Mouse (Mus musculus) CD4-positive helper T cell, adult 2 months (primary cell): Measurements from ENCODE around the gene Psenen.
A peak's percentile ranks its signal among the peaks of the same experiment; 100 is the strongest.

Source experiments
- DNase-seq: peaks from one replicate; pipeline ENCODE4 v3.0.0-alpha.2; 2012; ENCODE audit warnings: low read depth, missing footprints, low spot score

Psenen gene

DNA sequence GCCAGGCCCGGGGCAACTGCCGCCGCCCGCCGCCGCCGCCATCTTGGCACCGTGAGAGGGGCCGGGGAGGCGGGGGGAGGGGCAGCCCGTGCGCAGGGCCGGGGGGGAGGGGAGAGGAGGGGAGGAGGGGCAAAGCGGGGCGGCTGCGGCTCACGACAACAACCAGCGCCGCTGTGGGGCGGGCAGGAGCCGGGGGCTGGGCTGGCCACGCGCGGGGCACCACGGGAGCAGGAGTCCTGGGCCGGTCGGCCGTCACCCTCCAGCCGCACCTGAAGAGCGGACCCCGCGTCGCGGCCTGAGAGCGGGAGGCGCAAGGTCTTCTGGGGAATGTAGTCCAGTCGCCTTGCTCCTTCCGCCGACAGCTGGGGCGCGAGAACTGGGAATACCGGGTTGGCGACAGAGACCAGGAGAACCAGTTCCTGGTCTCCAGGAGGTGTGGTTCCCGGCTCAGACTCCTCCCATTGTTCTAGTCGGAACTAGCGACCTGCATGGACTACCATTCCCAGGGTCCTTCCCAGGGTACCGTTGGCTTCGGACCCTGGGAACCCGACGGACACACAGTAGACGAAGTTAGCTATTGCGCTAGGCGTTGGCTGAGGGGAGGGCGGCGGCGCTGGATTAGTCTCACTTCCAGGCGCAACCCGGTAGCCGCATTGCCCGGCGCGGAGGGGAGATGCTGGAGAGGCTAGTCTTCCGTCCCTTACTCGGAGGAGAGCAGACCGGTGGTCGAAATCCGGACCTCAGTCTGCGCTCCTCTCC is 25.4 kb upstream of the Psenen start, which contains the start of gene Kmt2b:
Gene Kmt2b, minus strand, starts transcription at position 51 of the 759 bp plus-strand sequence.
- peak; percentile 95 for DNase-seq

DNA sequence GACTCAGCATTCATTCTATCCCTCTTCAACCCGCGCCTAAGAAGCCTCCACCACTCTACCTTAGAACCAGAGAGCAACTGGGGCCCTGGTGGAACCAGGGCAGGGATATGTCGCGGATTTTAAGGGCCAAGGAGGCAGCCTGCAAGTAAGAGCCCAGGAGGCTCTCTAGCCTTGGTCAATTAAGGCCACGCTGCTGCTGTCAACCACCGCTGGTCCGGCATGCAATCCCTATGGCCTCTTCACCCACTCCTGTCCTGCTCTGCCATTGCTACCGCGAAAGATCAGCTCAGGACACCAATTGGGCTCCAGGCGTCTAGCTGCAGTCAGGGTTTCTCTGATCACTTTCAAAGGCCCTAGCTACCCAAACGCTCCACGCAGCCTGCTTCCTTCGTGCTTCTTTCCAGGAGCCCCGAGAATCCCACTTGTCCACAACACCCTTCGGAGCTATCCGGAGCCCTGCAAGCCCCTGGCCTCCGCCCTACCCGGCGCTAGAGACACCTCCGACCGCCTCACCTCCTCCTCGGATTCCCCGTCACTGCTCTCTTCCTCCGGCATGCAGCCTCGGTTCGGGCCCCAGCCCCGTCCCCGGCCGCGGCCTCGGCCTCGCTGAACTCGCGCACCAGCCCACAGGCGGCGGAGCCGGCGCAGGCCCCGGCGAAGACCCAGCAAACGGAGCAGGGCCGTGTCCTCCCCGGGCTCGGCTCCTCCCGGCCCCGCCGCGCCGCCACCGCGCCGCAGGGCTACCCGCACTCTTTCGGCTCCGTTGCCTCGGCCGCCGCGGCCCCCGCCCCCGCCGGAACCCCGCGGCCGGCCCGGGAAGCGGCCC is 24.6 kb upstream of the Psenen start:
- no peak for DNase-seq

DNA sequence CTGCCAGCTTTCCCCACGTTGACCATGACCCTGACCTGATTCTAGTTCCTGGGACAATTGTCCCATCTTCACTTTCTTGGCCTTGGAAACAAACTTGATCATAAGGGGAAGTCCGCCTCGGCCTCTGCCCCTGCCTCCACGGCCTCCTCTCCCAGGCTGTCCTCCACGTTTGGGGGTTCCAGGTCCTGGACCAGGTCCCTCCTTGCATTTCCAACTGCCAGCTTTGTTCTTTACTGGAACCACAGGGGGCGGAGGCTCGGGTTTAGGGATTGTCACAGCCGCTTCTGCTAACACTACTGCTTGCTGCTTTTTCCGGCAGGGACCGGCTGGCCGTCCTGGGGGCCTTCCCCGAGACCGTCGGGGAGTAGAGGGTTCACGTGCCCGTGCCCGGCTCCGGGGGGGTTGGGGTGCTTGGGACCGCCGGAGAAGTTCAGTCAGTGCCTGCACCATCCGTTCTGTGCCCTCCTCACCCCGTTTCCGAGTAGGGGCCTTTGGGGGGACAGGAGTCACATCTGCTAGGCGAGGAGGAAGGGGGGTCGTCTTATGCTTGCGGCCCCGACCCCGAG is 23.1 kb upstream of the Psenen start:
- DNase-seq: no peak

DNA sequence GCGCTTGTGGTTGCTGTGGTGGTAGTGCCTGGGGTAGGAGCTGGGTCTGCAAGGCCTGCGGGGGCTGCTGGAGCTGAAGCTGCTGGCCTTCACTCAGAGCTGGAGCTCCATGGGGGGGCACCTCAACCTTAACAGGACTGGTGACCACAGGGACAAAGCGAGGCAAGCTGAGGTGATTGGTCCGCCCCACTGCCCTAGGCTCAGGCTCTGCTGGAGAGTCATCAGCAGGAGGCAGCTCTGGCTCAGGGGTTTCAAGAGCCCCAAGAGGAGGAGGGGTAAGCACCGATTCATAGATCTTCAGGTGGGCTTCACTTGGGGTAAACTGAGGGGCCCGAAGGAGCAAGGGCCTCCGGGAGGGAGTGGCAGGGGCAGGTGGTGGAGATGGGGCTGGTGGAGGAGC is 21.7 kb upstream of the Psenen start:
- no peak for DNase-seq

DNA sequence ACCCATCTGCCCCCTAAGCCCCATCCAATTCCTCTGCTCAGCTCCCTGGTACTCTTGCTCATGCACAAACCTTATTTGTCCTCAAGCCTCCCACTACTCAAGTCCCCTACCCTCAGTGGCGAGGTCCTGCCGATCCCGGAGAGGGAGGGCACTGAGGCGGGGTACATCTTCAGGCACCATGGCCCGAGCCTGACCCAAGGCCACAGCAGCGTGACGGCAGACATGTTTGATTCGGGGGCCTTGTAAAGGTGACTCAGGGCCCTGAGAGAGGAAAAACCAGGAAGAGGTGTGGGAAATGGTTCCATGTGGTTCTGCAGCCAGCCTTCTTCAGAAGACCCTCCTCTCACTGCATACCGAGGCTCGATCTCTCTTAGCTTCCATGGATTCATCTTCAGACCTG is 20.9 kb upstream of the Psenen start:
- DNase-seq: no peak

DNA sequence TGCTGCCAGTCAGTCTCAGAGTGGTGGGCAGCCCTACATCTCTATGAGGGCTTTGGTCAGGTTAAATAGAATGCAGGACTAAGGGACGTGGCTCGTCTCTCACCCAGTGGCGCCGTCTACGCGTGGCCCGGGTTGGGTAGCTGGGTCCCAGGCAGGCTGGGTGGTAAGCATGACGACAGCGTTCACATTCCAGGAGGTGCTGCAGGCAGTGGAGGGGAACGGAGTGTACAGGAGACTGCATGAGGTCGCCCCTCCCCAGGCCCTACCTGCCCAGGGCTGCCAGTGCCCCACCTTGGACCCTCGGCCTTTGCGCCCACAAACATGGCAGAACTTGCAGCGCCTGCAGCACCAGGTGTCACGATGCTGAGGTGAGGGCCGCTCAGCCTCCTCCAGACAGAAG is 18.1 kb upstream of the Psenen start:
- no peak for DNase-seq

DNA sequence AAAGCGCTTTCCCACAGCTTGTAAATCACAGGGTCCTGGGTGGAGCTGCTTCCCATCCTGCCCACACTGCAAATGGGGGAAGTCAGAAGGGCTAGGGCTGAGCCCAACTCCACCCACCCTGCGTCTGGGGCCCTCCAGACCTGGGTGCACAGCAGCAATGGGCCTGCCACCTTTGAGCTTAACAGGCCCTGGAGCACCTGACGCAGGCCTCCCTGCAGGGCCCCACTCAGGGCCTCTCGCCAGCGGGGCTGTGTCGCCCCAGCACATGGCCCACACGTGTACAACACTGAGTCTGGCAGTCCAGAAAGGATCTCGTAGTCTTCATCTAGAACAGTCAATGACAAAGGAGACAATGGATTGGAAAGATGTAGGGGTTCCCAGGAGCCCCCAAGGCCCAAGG is 16.5 kb upstream of the Psenen start:
- DNase-seq: no peak

DNA sequence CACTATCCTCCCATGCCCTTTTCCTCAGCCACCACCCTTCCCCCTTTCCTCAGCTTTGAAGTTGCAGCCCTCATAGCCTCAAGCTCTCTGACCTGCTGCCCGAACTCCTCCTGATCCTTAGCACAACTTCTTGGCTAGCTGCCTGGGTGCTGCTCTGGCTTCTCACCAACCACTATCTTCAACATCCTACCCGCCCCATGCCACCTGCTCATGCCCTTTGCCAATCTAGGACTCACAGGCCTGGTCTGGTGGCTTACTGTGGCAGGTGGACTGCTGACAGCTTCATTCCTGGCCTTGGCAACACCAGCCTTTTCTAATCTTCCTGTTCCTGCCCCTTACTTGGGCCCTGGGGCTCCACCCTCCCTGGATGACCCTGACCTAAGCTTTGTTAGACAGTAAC is 9.5 kb upstream of the Psenen start:
- no peak for DNase-seq

DNA sequence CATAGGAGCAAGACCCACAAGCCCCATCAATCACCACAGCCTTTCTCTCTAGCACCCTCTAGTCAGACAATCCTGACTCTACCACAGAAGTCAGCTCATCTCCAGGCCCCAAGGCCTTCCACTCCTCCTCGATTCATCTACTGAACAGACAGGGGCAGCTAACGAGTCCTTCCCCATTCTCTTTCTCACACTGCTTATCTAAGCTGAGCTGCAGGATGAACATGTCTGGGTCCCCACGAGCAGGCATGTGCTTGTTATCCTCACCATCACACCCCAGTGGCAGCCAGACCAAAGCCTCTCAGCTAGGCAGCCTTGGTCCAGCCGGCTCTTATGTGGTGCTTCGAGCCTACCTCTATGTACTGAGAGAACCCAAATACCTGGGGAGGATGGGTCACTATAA is 9.0 kb upstream of the Psenen start:
- no peak for DNase-seq

DNA sequence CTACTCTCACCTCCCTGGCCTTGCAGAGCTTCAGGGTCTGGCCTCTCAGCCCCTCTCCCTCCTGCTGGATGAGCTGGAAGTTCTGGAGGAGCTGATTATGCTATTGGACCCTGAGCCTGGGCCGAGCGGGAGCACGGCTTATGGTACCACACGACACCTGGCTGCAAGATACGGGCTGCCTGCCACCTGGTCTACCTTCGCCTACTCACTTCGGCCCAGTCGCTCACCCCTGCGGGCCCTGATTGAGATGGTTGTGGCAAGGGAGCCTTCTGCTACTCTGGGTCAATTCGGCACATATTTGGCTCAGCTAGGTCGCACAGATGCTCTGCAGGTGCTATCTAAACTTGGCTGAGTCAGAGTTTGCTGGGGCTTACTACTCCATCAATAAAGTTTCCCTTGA is 4.1 kb upstream of the Psenen start:
- no peak for DNase-seq

DNA sequence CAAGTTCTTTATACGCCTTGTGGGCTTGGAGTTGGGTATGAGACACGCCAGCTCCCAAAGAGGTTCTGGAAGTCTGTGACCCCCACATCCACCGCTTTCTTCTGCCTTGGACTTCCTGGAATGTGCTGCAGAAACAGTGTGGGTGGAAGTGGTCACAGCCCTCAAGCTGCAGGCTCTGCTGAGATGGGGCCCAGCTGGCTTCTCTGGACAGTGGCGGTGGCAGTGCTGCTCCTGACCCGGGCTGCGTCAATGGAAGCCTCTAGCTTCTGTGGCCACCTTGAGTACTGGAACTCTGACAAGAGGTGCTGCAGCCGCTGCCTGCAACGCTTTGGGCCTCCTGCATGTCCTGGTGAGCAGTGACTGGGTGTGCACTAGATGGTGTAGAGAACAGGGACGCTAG is 2.6 kb upstream of the Psenen start:
- no peak for DNase-seq

DNA sequence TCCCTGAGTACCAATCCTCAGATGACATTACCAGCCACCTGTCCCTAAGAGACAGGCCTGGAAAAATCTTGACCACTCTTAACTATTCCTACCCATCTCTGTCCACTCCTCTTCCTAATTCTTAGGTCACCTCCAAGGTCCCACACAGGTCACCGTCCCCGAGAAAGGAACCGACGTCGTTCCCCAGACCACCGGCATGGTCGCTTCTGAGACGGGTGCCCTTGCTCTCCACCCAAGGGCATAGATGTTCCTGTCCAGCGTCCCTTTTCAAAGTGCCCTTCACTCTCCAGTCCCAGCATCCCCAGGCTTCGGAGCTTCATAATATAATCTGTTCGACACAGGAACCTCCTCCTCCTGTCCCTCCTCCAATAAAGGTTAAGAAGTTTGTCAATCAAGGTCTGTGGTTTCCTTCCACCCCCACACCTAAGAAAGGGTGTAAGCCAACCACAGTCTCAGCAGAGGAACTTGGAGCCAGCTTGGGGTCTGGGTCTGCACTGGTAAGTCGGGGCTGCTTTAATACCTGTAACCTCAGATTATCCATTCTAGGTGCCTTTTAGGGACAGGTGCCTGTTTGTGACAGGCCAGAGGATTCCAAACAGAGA is 1.6 kb upstream of the Psenen start, which contains the start of gene Igflr1:
Gene Igflr1, plus strand, starts transcription at position 458 of the 602 bp plus-strand sequence.
- peak; percentile 69 for DNase-seq

DNA sequence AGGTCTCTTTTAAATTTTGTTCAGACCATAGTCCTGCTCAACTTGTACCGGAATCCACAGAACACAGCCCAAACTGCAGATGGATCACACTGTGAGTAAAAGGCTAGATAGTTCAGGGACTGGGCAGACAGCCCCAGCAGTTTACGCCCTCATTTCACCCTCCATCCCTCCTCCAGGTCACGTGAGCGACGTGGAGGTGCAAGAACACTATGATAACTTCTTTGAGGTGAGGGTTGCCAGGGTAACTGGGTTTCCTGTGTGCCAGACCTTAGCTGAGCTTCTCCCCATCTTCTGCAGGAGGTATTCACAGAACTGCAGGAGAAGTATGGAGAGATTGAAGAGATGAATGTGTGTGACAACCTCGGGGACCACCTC is 466 bp upstream of the Psenen start:
- DNase-seq: peak; percentile 89

DNA sequence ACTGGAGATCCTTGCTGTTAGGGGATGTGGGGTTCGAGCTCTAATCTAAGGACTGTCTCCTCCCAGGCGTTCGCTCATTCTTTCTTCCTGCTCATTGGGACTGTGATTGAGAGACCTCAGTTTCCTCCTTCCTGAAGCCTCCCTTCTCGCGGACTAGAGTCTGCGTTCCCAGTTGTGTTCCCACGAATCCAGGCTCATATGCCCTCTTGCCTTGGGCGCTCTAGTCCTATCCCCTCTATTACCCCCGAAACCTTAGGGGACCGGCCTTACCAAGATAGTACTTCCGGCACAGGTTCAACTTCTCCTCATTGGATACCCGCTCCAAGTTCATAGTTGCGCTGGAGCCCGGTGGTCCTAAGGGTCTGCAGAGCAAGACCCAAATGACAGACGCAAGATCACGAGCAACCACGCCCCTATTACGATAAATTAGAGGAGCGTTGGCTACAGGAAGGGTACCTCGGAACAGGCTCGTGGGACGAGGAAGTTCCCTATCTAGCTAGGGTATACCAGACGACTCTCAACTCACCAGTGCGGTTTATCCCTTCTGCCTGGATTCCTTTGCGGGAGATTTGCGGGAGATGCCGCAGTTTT is 806 bp downstream of the Psenen start:
- no peak for DNase-seq

DNA sequence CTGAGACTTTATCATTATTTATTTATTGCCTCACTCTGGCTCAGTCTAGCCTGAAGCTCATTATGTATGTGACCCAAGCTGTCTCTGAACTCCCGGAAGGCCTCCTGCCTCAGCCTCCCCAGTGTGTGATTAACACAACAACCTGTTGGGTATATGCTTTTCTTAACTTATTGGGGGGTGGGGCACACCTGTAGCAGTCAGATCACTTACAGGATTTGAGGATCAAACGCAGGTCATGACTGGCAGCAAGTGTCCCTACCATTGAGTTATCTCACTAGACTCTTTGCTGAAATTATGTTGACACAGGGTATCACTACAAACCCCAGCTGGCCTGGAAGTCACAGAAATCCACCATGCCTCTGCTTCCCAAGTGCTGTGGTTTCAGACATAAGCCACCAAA is 3.1 kb downstream of the Psenen start:
- DNase-seq: no peak

DNA sequence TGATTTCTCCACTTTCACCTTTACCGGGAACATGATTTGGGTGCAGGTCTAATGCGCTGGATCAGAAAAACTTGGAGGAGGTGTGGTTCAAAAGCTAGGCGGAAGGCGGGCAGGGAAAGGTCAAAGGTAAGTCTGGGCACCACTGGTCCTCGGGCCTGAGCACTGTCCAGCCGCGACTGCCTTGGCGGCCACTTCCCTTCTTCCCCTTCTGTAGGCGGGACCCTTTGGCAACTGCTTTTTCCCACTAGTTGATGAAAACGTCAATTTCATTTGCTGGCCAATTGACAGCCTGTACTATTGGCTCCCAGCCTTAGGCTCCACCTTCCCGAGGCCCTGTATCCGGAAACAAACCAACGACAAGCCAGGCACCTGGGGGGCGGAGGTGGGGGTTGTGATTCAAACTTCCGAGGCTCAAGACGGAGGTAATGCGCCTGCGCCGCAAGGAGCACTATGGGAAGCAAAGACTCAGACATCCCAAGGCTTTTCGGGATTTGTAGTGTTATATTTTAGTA is 3.9 kb downstream of the Psenen start, which contains the start of gene Lin37:
Gene Lin37, minus strand, starts transcription at position 396 of the 512 bp plus-strand sequence.
- DNase-seq: peak; percentile 93

DNA sequence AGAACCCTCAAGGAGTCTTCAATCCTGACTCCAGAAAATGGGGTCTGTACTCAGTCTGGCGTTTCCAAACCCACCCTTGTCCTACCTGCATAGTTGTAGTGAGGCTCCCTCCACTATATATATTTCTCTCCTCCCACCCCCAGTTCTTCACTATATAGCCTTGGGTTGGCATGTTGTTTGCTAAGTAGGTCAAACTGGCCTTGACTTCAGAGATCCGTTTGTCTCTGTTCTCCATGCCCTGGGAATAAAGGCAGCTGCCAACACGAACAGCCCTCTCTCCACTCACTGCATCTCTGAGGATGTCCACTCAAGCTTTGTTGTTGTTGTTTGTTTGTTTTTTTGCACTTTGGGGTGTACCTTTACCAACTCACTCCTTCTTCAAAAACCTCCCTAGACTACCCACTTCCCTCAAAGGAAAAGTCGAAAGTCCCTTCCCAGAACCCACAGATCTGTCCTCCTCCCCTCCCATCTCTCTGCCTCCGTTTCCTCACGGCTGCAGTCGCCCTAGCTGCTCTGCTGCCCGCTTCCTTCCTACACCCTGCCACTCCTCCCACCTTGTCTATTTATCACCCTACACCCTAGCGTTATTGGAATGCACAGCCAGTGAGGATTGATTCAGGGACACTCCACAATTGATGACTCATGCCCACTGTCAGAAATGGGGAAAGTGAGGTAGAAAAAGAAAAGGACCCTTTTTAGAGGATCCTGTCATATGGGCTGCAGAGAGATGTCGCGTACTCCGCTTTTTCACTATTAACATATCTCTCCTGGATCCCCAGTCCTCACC is 4.6 kb downstream of the Psenen start:
- no peak for DNase-seq

DNA sequence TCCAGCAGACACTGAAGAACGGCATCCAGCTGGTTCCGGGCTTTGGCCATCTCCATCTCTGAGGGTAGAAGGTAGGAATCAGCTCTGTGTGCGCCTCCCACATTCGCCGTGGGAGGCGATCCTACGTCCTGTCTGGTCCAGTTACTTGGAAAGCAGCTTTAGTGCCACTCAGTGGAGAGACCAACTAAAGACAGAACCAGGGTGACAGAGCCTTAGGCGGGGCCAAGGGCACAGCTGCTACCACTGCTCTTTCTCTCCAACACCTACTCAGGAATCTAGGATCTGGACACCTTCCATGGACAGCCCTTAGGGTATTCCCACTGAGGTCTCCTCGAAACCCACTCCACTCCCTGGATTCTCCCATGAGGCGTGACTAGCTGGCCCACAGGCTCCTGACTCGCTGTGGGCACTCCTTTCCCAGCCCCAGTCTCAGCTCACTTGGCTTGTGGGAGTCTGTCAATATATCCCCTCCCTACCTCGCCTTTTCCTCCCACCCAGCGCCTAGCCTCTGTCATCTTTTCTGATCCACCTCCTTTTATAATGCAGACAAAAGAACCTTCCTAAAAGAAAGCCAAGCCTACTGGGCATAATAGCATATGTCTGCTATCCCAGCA is 5.4 kb downstream of the Psenen start:
- DNase-seq: no peak

DNA sequence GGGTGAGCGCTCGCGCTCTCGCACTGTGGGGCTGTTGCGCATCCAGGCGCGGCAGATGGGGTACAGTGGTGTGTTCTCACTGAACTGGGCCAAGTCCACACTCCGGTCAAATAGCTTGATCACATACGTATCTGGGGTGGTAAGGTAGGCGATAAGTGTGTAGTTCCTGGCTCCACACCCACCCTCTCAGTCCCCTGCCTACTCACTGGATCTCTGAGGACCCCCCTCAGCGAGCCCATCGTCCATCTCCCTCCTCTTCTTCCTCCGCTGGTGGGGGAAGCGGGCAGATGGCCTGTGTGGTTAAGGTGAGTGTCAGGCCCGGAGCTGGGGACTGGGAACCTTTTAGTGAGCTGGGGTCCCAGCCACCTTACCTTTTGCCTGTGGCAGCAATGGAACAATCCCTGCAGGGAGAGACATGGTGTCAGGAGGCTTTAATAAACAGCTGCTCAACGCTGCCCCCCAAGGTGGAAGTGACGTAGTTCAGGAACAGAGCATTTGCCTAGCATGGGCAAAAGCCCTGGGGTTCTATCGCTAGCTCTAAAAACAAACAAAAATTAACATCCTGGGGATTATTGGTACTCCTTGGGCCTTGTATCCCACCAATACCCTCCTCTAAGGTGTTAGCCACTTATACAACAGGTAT is 6.4 kb downstream of the Psenen start:
- DNase-seq: no peak
